Mouse (Mus musculus) adrenal gland, adult 18-20 months (tissue): ENCODE results near the gene Dennd6b. TPM values are rescaled to one million over a fixed set of nuclear protein-coding genes. Genes with fewer than 3 reads are reported as not detected.

Source experiments
- DNase-seq, 2 experiments: peaks; one replicate each; pipeline ENCODE4 v3.0.0; 2021 to 2022; ENCODE audit warnings: low spot score in 2 of 2
- microRNA-seq, 2 experiments: library from miRNA; unstranded; fragments of <30 nt; microRNA quantifications; one replicate each; pipeline ENCODE4 v1.2.0; 2021; ENCODE audit warnings: borderline number of aligned reads in 2 of 2
- total RNA-seq, 2 experiments: library from RNA; stranded (reverse); gene quantifications; 1 replicate in 1 of 2; 2 replicates in 1 of 2; pipeline ENCODE4 v1.2.3; 2021

Gene Dennd6b
- total RNA-seq, 2 experiments from 2014 or later, result 5.2 to 5.4 TPM

- no peak for DNase-seq
Measured at GRCm38 (mm10) chr15:89137378-89138045, 58.8 kb downstream of the Dennd6b start.

- DNase-seq, result no peak
Measured at GRCm38 (mm10) chr15:89136461-89137155, 59.7 kb downstream of the Dennd6b start.

Small RNAs within 50 kb of the gene (microRNA-seq; reads per million reads assigned to microRNA genes)
- gene Mir6958 (0.61 to 1.4 reads per million in 2 experiments), gene Mir7118 (0 reads per million in 2 experiments)

Other genes starting within 250 kb of the Dennd6b start
- under 1 TPM in 1 of 2 experiments, not detected in 1; 0.10 TPM for gene Ttll8, start 242.1 kb downstream of the Dennd6b start, total RNA-seq
- gene Mlc1, start 217.5 kb downstream of the Dennd6b start, total RNA-seq, result not detected
- not detected for gene Mov10l1, start 213.6 kb downstream of the Dennd6b start, total RNA-seq
- 1 to 10 TPM in 1 of 2 experiments, under 1 TPM in 1; 0.96 to 1.2 TPM for gene Panx2, start 136.8 kb downstream of the Dennd6b start, total RNA-seq
- 10 to 100 TPM; 36.1 to 36.7 TPM for gene Trabd, start 121.4 kb downstream of the Dennd6b start, total RNA-seq
- gene Selenoo, start 107.4 kb downstream of the Dennd6b start, total RNA-seq, result 10 to 100 TPM; 32.3 to 39.5 TPM
- 10 to 100 TPM; 10.8 to 13.0 TPM for gene Tubgcp6, start 73.4 kb downstream of the Dennd6b start, total RNA-seq
- 10 to 100 TPM; 11.4 to 12.4 TPM for gene Hdac10, start 67.8 kb downstream of the Dennd6b start, total RNA-seq
- gene Mapk12, start 55.8 kb downstream of the Dennd6b start, total RNA-seq, result 1 to 10 TPM; 8.4 to 9.6 TPM
- 1 to 10 TPM; 3.7 to 3.8 TPM for gene Mapk11, start 46.9 kb downstream of the Dennd6b start, total RNA-seq
- 100 to 1,000 TPM in 1 of 2 experiments, 10 to 100 TPM in 1; 84.0 to 113 TPM for gene Plxnb2, start 15.7 kb downstream of the Dennd6b start, total RNA-seq
- gene Ppp6r2, start 15.1 kb upstream of the Dennd6b start, total RNA-seq, result 10 to 100 TPM; 46.6 to 48.3 TPM
- 10 to 100 TPM; 71.9 to 89.4 TPM for gene Sbf1, start 118.8 kb upstream of the Dennd6b start, total RNA-seq
- gene Adm2, start 126.2 kb upstream of the Dennd6b start, total RNA-seq, result not detected
- gene Miox, start 137.9 kb upstream of the Dennd6b start, total RNA-seq, result 1 to 10 TPM in 1 of 2 experiments, not detected in 1; 4.2 TPM
- 10 to 100 TPM; 34.4 to 40.0 TPM for gene Lmf2, start 159.2 kb upstream of the Dennd6b start, total RNA-seq
- gene Ncaph2, start 159.2 kb upstream of the Dennd6b start, total RNA-seq, result 10 to 100 TPM; 67.7 to 69.6 TPM
- 10 to 100 TPM; 31.9 to 33.3 TPM for gene Sco2, start 177.3 kb upstream of the Dennd6b start, total RNA-seq
- gene Tymp, start 180.5 kb upstream of the Dennd6b start, total RNA-seq, result under 1 TPM; 0.33 to 0.38 TPM
- gene Odf3b, start 182.8 kb upstream of the Dennd6b start, total RNA-seq, result under 1 TPM; 0.58 to 0.73 TPM
- gene Klhdc7b, start 188.4 kb upstream of the Dennd6b start, total RNA-seq, result not detected
- gene Syce3, start 214.0 kb upstream of the Dennd6b start, total RNA-seq, result not detected
- 100 to 1,000 TPM; 115 to 251 TPM for gene Cpt1b, start 229.4 kb upstream of the Dennd6b start, total RNA-seq
- 1 to 10 TPM; 1.0 to 1.6 TPM for gene C730034F03Rik, start 233.1 kb upstream of the Dennd6b start, total RNA-seq
- gene Gm44502, start 233.2 kb upstream of the Dennd6b start, total RNA-seq, result 1 to 10 TPM; 1.5 to 2.7 TPM
- gene Chkb, start 233.4 kb upstream of the Dennd6b start, total RNA-seq, result 10 to 100 TPM; 60.5 to 88.0 TPM